Mouse (Mus musculus): ENCODE data around the gene Drd1.

Drd1 gene

GRCm38 (mm10) chr13:54073491-54073890 lies 18.0 kb upstream of the Drd1 start:
- DNase-seq (ENCODE audit: low read depth in 2 of 2, low spot score in 2 of 2) = no peak

GRCm38 (mm10) chr13:54073066-54073465 lies 17.6 kb upstream of the Drd1 start:
- no peak for DNase-seq (ENCODE audit: low read depth in 2 of 2, low spot score in 2 of 2)

GRCm38 (mm10) chr13:54072526-54073057 lies 17.1 kb upstream of the Drd1 start:
- DNase-seq (ENCODE audit: low read depth in 2 of 2, low spot score in 2 of 2) = no peak

- DNase-seq (ENCODE audit: low read depth in 2 of 2, low spot score in 2 of 2) = peak; percentile 46 to 67
Measured at GRCm38 (mm10) chr13:54071606-54072331, 16.3 kb upstream of the Drd1 start, which contains the start of gene Sfxn1. TSS of gene Sfxn1 (plus strand) at chr13:54071869.

GRCm38 (mm10) chr13:54071011-54071410 lies 15.5 kb upstream of the Drd1 start:
- DNase-seq (ENCODE audit: low read depth in 2 of 2, low spot score in 2 of 2) = no peak

GRCm38 (mm10) chr13:54067617-54068166 lies 12.2 kb upstream of the Drd1 start:
- no peak for DNase-seq (ENCODE audit: low read depth in 2 of 2, low spot score in 2 of 2)

- DNase-seq (ENCODE audit: low read depth in 2 of 2, low spot score in 2 of 2) = no peak
Measured at GRCm38 (mm10) chr13:54066081-54066746, 10.7 kb upstream of the Drd1 start.

GRCm38 (mm10) chr13:54063292-54063691 lies 7.8 kb upstream of the Drd1 start:
- peak in 1 of 2 experiments; percentile 14 for DNase-seq (ENCODE audit: low read depth in 2 of 2, low spot score in 2 of 2)

- DNase-seq (ENCODE audit: low read depth in 2 of 2, low spot score in 2 of 2) = no peak
Measured at GRCm38 (mm10) chr13:54062068-54062467, 6.6 kb upstream of the Drd1 start.

- no peak for DNase-seq (ENCODE audit: low read depth in 2 of 2, low spot score in 2 of 2)
Measured at GRCm38 (mm10) chr13:54054962-54055361, 543 bp downstream of the Drd1 start.

GRCm38 (mm10) chr13:54051641-54052040 lies 3.9 kb downstream of the Drd1 start:
- DNase-seq (ENCODE audit: low read depth in 2 of 2, low spot score in 2 of 2) = no peak

GRCm38 (mm10) chr13:54048679-54049352 lies 6.7 kb downstream of the Drd1 start:
- DNase-seq (ENCODE audit: low read depth in 2 of 2, low spot score in 2 of 2) = no peak

- no peak for DNase-seq (ENCODE audit: low read depth in 2 of 2, low spot score in 2 of 2)
Measured at GRCm38 (mm10) chr13:54040256-54040655, 15.2 kb downstream of the Drd1 start.

- DNase-seq (ENCODE audit: low read depth in 2 of 2, low spot score in 2 of 2) = no peak
Measured at GRCm38 (mm10) chr13:54037936-54038335, 17.6 kb downstream of the Drd1 start.

GRCm38 (mm10) chr13:54035541-54035940 lies 20.0 kb downstream of the Drd1 start:
- DNase-seq (ENCODE audit: low read depth in 2 of 2, low spot score in 2 of 2) = no peak

GRCm38 (mm10) chr13:54033653-54034052 lies 21.9 kb downstream of the Drd1 start:
- no peak for DNase-seq (ENCODE audit: low read depth in 2 of 2, low spot score in 2 of 2)

GRCm38 (mm10) chr13:54027079-54027478 lies 28.4 kb downstream of the Drd1 start:
- no peak for DNase-seq (ENCODE audit: low read depth in 2 of 2, low spot score in 2 of 2)

- DNase-seq (ENCODE audit: low read depth in 2 of 2, low spot score in 2 of 2) = no peak
Measured at GRCm38 (mm10) chr13:54023311-54023710, 32.2 kb downstream of the Drd1 start.

- DNase-seq (ENCODE audit: low read depth in 2 of 2, low spot score in 2 of 2) = no peak
Measured at GRCm38 (mm10) chr13:54008716-54009115, 46.8 kb downstream of the Drd1 start.

All from CD8-positive naive resting alpha-beta T cell, adult 2 months (primary cell).